Mouse (Mus musculus) bone marrow, adult 2 months (tissue): ENCODE measurements around the gene Cdh23.

Source experiments
- CTCF ChIP-seq: fragments of 200-500 bp; IDR thresholded peaks from 2 replicates; pipeline ENCODE4 v1.5.1; 2011; ENCODE audit warnings: low read length, control low read depth; ENCODE audit not compliant: control insufficient read depth, insufficient read depth
- POLR2A ChIP-seq: fragments of 200-500 bp; IDR thresholded peaks from 2 replicates; pipeline ENCODE4 v1.6.1; 2011; ENCODE audit warnings: low read depth, mild to moderate bottlenecking, control low read depth, low read length, borderline replicate concordance; ENCODE audit not compliant: control insufficient read depth

DNA sequence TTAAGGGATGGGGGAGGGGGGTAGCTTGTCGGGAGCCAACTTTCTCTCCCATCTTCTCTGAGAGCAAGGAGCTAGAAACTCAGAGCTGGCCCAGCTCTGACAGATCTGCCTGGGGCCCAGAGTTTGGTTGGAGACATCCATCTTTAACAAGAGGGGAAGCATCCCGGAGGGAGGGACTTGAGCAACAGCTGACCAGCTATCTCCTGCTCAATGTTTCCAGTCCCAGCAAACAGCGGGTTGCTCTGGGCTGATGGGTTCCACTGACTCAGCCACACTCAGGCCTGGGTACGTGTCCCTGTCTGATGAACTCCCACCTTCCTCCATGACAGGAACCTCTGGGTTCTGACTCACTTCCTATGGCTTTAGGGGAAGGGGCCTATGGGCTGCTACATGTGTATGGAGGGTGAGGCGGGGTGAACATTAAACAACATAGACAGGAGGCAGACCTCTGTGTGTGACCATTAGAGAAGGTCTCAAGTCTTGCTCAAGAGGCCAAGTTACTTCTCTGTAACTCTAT lies 305.3 kb downstream of the Cdh23 start:
- no peak for TF ChIP-seq POLR2A
- TF ChIP-seq CTCF = no peak
